ENCODE assay signal across 17 mouse cellular contexts in genomic region chr10:120038194-120038593, GRCm38 (mm10).
DNase-seq lines count a peak whose midpoint lies in the region; ATAC-seq and TF ChIP-seq lines count a peak whose summit lies in the region.
"Had no signal": no experiment of that assay in that cellular context is flagged by ENCODE, and none has a peak within 500 bp of the region (broad histone marks: within the 10 kb centered on the region; RNA-seq: fewer than 3 reads in every experiment).

No protein-coding gene starts in this region.

- peak; percentile 90 for DNase-seq in brain, embryonic 14.5 days (ENCODE audit: low read depth)
- DNase-seq in layer of hippocampus, adult 8-10 months (ENCODE audit: low spot score in 2 of 2) = peak; percentile 75 to 76
- DNase-seq in left cerebral cortex, postnatal 25 days (ENCODE audit: low spot score in 2 of 2) = peak; percentile 73 to 94
- no peak for DNase-seq in adrenal gland, postnatal 4 days (ENCODE audit: low spot score in 2 of 2)
- no peak for DNase-seq in embryo, embryonic 11 days
- no peak for DNase-seq in thymus, postnatal 0 days (ENCODE audit: low spot score)
- DNase-seq: adrenal gland, postnatal 10 days; cerebellum, adult 11-12 months; kidney, adult 18-20 months had no signal

- no peak overlapping the region for H3K9ac ChIP-seq in forebrain, embryonic 15.5 days (replicated peaks)
- H3K9ac ChIP-seq: heart, embryonic 12.5 days; lung, embryonic 15.5 days; midbrain, embryonic 12.5 days; neural tube, embryonic 12.5 days; stomach, embryonic 15.5 days had no signal

- H3K36me3 ChIP-seq in forebrain, embryonic 15.5 days = no peaks in the 10 kb centered on the region
- H3K36me3 ChIP-seq: embryonic facial prominence, embryonic 10.5 days; lung, embryonic 15.5 days; stomach, embryonic 15.5 days had no signal

- H3K27ac ChIP-seq in forebrain, embryonic 15.5 days (replicated peaks) = peak overlapping the region; percentile 82
- H3K27ac ChIP-seq: embryonic facial prominence, embryonic 10.5 days; hindbrain, embryonic 10.5 days; lung, embryonic 15.5 days; midbrain, embryonic 12.5 days; neural tube, embryonic 12.5 days; stomach, embryonic 15.5 days had no signal

- H3K4me1 ChIP-seq in forebrain, embryonic 15.5 days = peaks cover 35% of the 10 kb centered on the region
- H3K4me1 ChIP-seq: heart, embryonic 12.5 days; lung, embryonic 15.5 days; stomach, embryonic 15.5 days had no signal

- intact Hi-C loops in left cerebral cortex, postnatal 25 days (cut with DNase I) = loop anchor here (2.0 kb wide), 1 partner anchor 219 kb away; no protein-coding TSS in a partner anchor

- WGBS in forebrain, embryonic 15.5 days = 48% methylated on average over 5 of the region's 5 CpGs

- no peak overlapping the region for H3K4me2 ChIP-seq in forebrain, embryonic 15.5 days (replicated peaks)
- H3K4me2 ChIP-seq: heart, embryonic 12.5 days; lung, embryonic 15.5 days; midbrain, embryonic 12.5 days; neural tube, embryonic 12.5 days; stomach, embryonic 15.5 days had no signal

- no peaks in the 10 kb centered on the region for H3K27me3 ChIP-seq in forebrain, embryonic 15.5 days
- H3K27me3 ChIP-seq: heart, embryonic 12.5 days; lung, embryonic 15.5 days; neural tube, embryonic 12.5 days; stomach, embryonic 15.5 days had no signal

- H3K9me3 ChIP-seq in forebrain, embryonic 15.5 days = no peaks in the 10 kb centered on the region
- H3K9me3 ChIP-seq: embryonic facial prominence, embryonic 10.5 days; heart, embryonic 12.5 days; hindbrain, embryonic 10.5 days; lung, embryonic 15.5 days; midbrain, embryonic 12.5 days; neural tube, embryonic 12.5 days; stomach, embryonic 15.5 days had no signal

- TF ChIP-seq POLR2A in brain, embryonic 14.5 days (IDR thresholded peaks at IDR 0.05; ENCODE audit: borderline replicate concordance, extremely low read depth, insufficient read depth, insufficient read length, poor library complexity, severe bottlenecking) = no peak

- no peak overlapping the region for H3K4me3 ChIP-seq in forebrain, embryonic 15.5 days
- H3K4me3 ChIP-seq: embryonic facial prominence, embryonic 10.5 days; heart, embryonic 12.5 days; hindbrain, embryonic 10.5 days; lung, embryonic 15.5 days; midbrain, embryonic 12.5 days; neural tube, embryonic 12.5 days; stomach, embryonic 15.5 days had no signal

- ATAC-seq in forebrain, embryonic 15.5 days (replicated peaks) = peak; percentile 93

- TF ChIP-seq CTCF in brain, embryonic 14.5 days (IDR thresholded peaks at IDR 0.05; ENCODE audit: borderline replicate concordance, extremely low read depth, insufficient read depth, insufficient read length) = no peak

Comparison
In these comparisons a context has a peak if more than half of its experiments do, and no peak if none do; other contexts are left out.
1. DNase-seq: peak in brain, embryonic 14.5 days (single experiment), layer of hippocampus, adult 8-10 months (2 of 2) and left cerebral cortex, postnatal 25 days (2 of 2); none in adrenal gland, postnatal 4 days (0 of 2), embryo, embryonic 11 days (single experiment) and thymus, postnatal 0 days (single experiment).